Mouse (Mus musculus) spleen, embryonic (tissue): ENCODE measurements around the gene Hace1.
"Not testable (repeated sequence)": the region's sequence is repeated elsewhere in the genome, so short reads cannot be mapped to it uniquely, and the experiment has no call there.

ENCODE experiments used
- CTCF ChIA-PET: fragments of 350-600 bp; sonication (Branson Sonifier 250); formaldehyde crosslinking; loops from one replicate; lab custom pipeline; 2022; lab: Charles Lee

The Hace1 gene

GRCm38 (mm10) chr10:45577731-45578297, at the start of gene Hace1:
Gene Hace1, plus strand, starts transcription at chr10:45577829.
- CTCF ChIA-PET, result interaction anchor here (0.7 kb wide), 1 partner anchor 1373 kb away, joined by 3 read pairs; no protein-coding TSS in a partner anchor

- CTCF ChIA-PET, result not testable (repeated sequence)
Observed at GRCm38 (mm10) chr10:45537334-45537733, 40.3 kb upstream of the Hace1 start.

- CTCF ChIA-PET, result no interaction called here
Observed at GRCm38 (mm10) chr10:45542726-45543125, 34.9 kb upstream of the Hace1 start.

- CTCF ChIA-PET, result interaction anchor here (0.6 kb wide), 1 partner anchor 1205 kb away, joined by 3 read pairs; no protein-coding TSS in a partner anchor
Observed at GRCm38 (mm10) chr10:45546799-45547198, 30.8 kb upstream of the Hace1 start.

GRCm38 (mm10) chr10:45578298-45578821, 731 bp downstream of the Hace1 start:
- CTCF ChIA-PET, result interaction anchor here (0.7 kb wide), 1 partner anchor 1374 kb away, joined by 3 read pairs; no protein-coding TSS in a partner anchor

- CTCF ChIA-PET, result no interaction called here
Observed at GRCm38 (mm10) chr10:45583310-45583709, 5.7 kb downstream of the Hace1 start.

- CTCF ChIA-PET, result no interaction called here
Observed at GRCm38 (mm10) chr10:45583829-45584228, 6.2 kb downstream of the Hace1 start.

- CTCF ChIA-PET, result no interaction called here
Observed at GRCm38 (mm10) chr10:45584311-45585102, 6.9 kb downstream of the Hace1 start.

GRCm38 (mm10) chr10:45605853-45606252, 28.2 kb downstream of the Hace1 start:
- CTCF ChIA-PET, result interaction anchor here (0.6 kb wide), 1 partner anchor 127 kb away, joined by 7 read pairs; no protein-coding TSS in a partner anchor

- CTCF ChIA-PET, result no interaction called here
Observed at GRCm38 (mm10) chr10:45610727-45611126, 33.1 kb downstream of the Hace1 start.

- CTCF ChIA-PET, result no interaction called here
Observed at GRCm38 (mm10) chr10:45616012-45616411, 38.4 kb downstream of the Hace1 start.

GRCm38 (mm10) chr10:45619039-45619438, 41.4 kb downstream of the Hace1 start:
- CTCF ChIA-PET, result no interaction called here

- CTCF ChIA-PET, result no interaction called here
Observed at GRCm38 (mm10) chr10:45631995-45632394, 54.4 kb downstream of the Hace1 start.

GRCm38 (mm10) chr10:45632641-45633040, 55.0 kb downstream of the Hace1 start:
- CTCF ChIA-PET, result no interaction called here

GRCm38 (mm10) chr10:45635201-45635600, 57.6 kb downstream of the Hace1 start:
- CTCF ChIA-PET, result interaction anchor here (0.7 kb wide), 1 partner anchor 42 kb away, joined by 5 read pairs; no protein-coding TSS in a partner anchor

- CTCF ChIA-PET, result no interaction called here
Observed at GRCm38 (mm10) chr10:45639762-45640161, 62.1 kb downstream of the Hace1 start.

- CTCF ChIA-PET, result no interaction called here
Observed at GRCm38 (mm10) chr10:45654026-45654425, 76.4 kb downstream of the Hace1 start.

- CTCF ChIA-PET, result no interaction called here
Observed at GRCm38 (mm10) chr10:45662015-45662414, 84.4 kb downstream of the Hace1 start.

- CTCF ChIA-PET, result no interaction called here
Observed at GRCm38 (mm10) chr10:45668266-45668665, 90.6 kb downstream of the Hace1 start.

GRCm38 (mm10) chr10:45676796-45677195, 99.2 kb downstream of the Hace1 start:
- CTCF ChIA-PET, result interaction anchor here (0.6 to 1.3 kb wide), 2 partner anchors 240 to 550 kb away, joined by 3 read pairs; no protein-coding TSS in a partner anchor

- CTCF ChIA-PET, result no interaction called here
Observed at GRCm38 (mm10) chr10:45686191-45686590, 108.6 kb downstream of the Hace1 start.

- CTCF ChIA-PET, result no interaction called here
Observed at GRCm38 (mm10) chr10:45694931-45695330, 117.3 kb downstream of the Hace1 start.
